Mouse (Mus musculus) central nervous system, embryonic 14 days (tissue): ENCODE results near the gene Aldh3b1. TPM values are rescaled to one million over a fixed set of nuclear protein-coding genes. Genes with fewer than 3 reads are reported as not detected.

Experiments used
- polyA plus RNA-seq: library from polyadenylated mRNA; depleted of rRNA; stranded (reverse); fragments of >200 nt; gene quantifications from 2 replicates; pipeline ENCODE4 v1.2.3, GENCODE M21; 2012; rRNA removed

The Aldh3b1 gene
- polyA plus RNA-seq, result 1.7 and 1.8 TPM in 2 replicates

DNA sequence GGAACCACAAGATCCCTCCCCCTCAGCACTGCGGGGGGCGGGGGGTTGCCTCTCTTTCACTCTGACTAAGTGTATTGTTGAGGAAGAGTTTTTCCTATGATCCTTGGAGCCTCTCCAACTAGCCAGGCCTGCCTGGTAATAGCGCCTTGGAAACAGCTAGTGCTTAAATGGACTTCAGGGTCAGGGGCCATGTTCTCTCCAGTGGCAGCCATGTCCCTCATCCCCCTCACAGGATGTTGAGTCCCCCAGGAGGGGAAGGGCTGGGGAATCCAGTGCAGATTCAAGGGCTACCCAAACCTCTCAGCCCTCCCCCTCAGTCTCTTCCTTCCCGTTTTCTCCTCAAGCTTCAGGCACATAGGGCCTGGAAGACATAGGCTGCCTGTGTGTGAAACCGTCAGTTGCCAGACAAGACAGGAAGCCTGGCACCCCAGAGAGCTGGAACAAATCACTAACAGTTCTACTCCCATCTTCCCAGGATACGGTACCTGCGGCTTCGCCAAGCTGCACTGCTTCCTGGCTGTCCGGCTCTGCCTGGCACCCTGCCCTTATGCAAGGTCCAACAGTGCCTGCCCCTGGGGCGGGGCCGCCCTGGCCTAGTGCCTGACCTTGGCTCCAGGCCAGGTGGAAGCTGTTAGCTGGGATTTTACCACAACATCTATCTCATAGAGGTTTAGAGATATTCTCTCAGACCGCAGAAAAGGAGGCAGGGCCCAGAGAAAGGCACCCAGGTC lies at the start of gene Aldh3b1:
Aldh3b1 (minus strand) TSS at position 598 of the 731 bp plus-strand sequence.

GRCm38 (mm10) chr19:3972229-3972628 lies 42.6 kb upstream of the Aldh3b1 start, which contains the start of gene Aldh3b2:
Gene Aldh3b2 (plus strand): TSS chr19:3972328.

GRCm38 (mm10) chr19:3958470-3958869 lies 28.9 kb upstream of the Aldh3b1 start, which contains the start of gene Aldh3b3:
Gene Aldh3b3 (plus strand): TSS chr19:3958645.

GRCm38 (mm10) chr19:3935032-3935895 lies 5.7 kb upstream of the Aldh3b1 start, which contains the start of gene Unc93b1:
Gene Unc93b1 (plus strand): TSS chr19:3935186.

DNA sequence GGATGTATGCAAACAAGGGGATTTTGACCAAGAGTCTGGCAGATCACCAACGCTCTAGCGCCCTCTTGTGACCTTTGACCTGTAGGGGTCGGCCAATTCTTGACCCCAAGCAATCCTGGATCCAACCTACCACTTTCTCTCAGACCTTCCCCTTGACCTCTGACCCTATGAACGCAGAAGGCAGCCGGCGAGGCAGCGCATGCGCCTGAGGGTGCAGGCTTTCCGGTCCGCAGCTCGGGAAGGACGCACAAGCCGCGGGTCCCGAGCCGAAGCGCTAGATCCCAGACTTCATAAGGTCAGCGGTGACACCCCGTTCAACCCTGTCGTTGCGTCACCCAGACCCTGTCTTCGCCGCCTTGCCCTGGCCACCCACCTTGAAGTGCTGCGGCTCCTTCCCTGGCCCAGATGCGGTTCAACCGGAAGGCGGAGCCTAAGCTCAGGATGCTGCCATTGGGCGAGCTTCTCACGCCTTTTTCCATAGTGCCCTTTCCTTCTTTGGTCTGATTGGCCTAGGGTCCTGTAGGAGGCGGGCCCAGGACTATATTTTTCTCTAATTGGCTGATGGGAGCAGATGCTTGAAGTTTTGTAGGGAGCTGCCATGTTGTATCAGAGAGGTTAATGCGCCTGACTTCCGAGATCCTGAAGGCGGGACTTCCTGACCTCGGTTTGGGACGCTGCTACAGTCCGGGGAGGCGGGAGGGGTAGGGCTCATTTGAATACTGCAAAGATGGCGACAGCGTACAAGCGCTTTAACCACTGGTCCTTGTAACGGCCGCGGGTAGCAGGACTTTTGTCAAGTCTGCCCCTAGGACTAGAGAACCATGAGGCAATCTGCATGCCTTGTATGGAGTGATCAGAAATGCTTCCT lies 17.0 kb downstream of the Aldh3b1 start, which contains the start of gene Ndufs8:
Ndufs8 (minus strand) TSS at position 438 of the 868 bp plus-strand sequence.

GRCm38 (mm10) chr19:3906795-3907786 lies 22.5 kb downstream of the Aldh3b1 start, which contains the start of gene Tcirg1:
Gene Tcirg1 (minus strand): TSS chr19:3907133.

Other genes with a start within 250 kb of the Aldh3b1 start
- 8.6 and 12.9 TPM in 2 replicates for gene Lrp5, start 243.2 kb downstream of the Aldh3b1 start, polyA plus RNA-seq
- gene 1810055G02Rik, start 221.5 kb downstream of the Aldh3b1 start, polyA plus RNA-seq, result 41.1 and 48.9 TPM in 2 replicates
- 50.3 and 52.3 TPM in 2 replicates for gene Kmt5b, start 162.4 kb downstream of the Aldh3b1 start, polyA plus RNA-seq
- gene Chka, start 78.0 kb downstream of the Aldh3b1 start, polyA plus RNA-seq, result 83.3 and 86.1 TPM in 2 replicates
- 48.5 and 61.6 TPM in 2 replicates for gene Tcirg1, start 22.7 kb downstream of the Aldh3b1 start, polyA plus RNA-seq
- gene Ndufs8, start 17.0 kb downstream of the Aldh3b1 start, polyA plus RNA-seq, result 173 and 186 TPM in 2 replicates
- 14.5 and 15.1 TPM in 2 replicates for gene Unc93b1, start 5.4 kb upstream of the Aldh3b1 start, polyA plus RNA-seq
- gene Aldh3b3, start 28.8 kb upstream of the Aldh3b1 start, polyA plus RNA-seq, result 0.05 TPM in 1 of 2 replicates, not detected in the other
- 0.32 and 1.8 TPM in 2 replicates for gene Aldh3b2, start 42.5 kb upstream of the Aldh3b1 start, polyA plus RNA-seq
- gene Acy3, start 56.8 kb upstream of the Aldh3b1 start, polyA plus RNA-seq, result 2.3 and 3.3 TPM in 2 replicates
- 0.05 and 0.21 TPM in 2 replicates for gene Tbx10, start 62.9 kb upstream of the Aldh3b1 start, polyA plus RNA-seq
- 14.7 and 17.5 TPM in 2 replicates for gene Nudt8, start 70.8 kb upstream of the Aldh3b1 start, polyA plus RNA-seq
- gene Gm49405, start 70.8 kb upstream of the Aldh3b1 start, polyA plus RNA-seq, result 9.0 and 9.6 TPM in 2 replicates
- gene Doc2g, start 73.5 kb upstream of the Aldh3b1 start, polyA plus RNA-seq, result 23.9 and 25.6 TPM in 2 replicates
- gene Ndufv1, start 83.0 kb upstream of the Aldh3b1 start, polyA plus RNA-seq, result 172 and 187 TPM in 2 replicates
- 226 and 263 TPM in 2 replicates for gene Gstp1, start 108.2 kb upstream of the Aldh3b1 start, polyA plus RNA-seq
- 1.2 and 5.2 TPM in 2 replicates for gene Gstp2, start 116.2 kb upstream of the Aldh3b1 start, polyA plus RNA-seq
- gene Gstp3, start 129.8 kb upstream of the Aldh3b1 start, polyA plus RNA-seq, result 0.38 TPM in 1 of 2 replicates, not detected in the other
- gene Cabp2, start 151.8 kb upstream of the Aldh3b1 start, polyA plus RNA-seq, result not detected in 2 replicates
- gene Cdk2ap2, start 167.4 kb upstream of the Aldh3b1 start, polyA plus RNA-seq, result 51.1 and 56.1 TPM in 2 replicates
- gene Pitpnm1, start 170.2 kb upstream of the Aldh3b1 start, polyA plus RNA-seq, result 112 and 116 TPM in 2 replicates
- gene Aip, start 196.1 kb upstream of the Aldh3b1 start, polyA plus RNA-seq, result 122 and 129 TPM in 2 replicates
- gene Gpr152, start 210.0 kb upstream of the Aldh3b1 start, polyA plus RNA-seq, result 0.05 and 0.06 TPM in 2 replicates
- gene Cabp4, start 214.2 kb upstream of the Aldh3b1 start, polyA plus RNA-seq, result 0.03 and 0.05 TPM in 2 replicates
- gene Coro1b, start 218.8 kb upstream of the Aldh3b1 start, polyA plus RNA-seq, result 245 and 266 TPM in 2 replicates
- gene Ptprcap, start 223.8 kb upstream of the Aldh3b1 start, polyA plus RNA-seq, result 1.6 and 2.9 TPM in 2 replicates
- 75.7 and 77.5 TPM in 2 replicates for gene Rps6kb2, start 233.5 kb upstream of the Aldh3b1 start, polyA plus RNA-seq
- 3.6 and 4.1 TPM in 2 replicates for gene Carns1, start 245.7 kb upstream of the Aldh3b1 start, polyA plus RNA-seq